ENCODE assay signal across 17 mouse cellular contexts in genomic region chr9:20536598-20536997, GRCm38 (mm10).
"Had no signal": no experiment of that assay in that cellular context is flagged by ENCODE, and none has a peak within 500 bp of the region (broad histone marks: within the 10 kb centered on the region; RNA-seq: fewer than 3 reads in every experiment).

No protein-coding gene starts in this region.

- DNase-seq: left cerebral cortex, postnatal 4 days; liver; liver, embryonic 13.5 days; liver, postnatal 0 days; lung, adult 18-20 months; lung, adult 2 months; lung, embryonic 14.5 days; lung, postnatal 10 days; lung, postnatal 14 days; lung, postnatal 36 days; lung, postnatal 4 days; midbrain, embryonic 14.5 days had no signal

- ATAC-seq: liver, embryonic 12.5 days; liver, postnatal 0 days; lung, postnatal 0 days; midbrain, embryonic 13.5 days; midbrain, embryonic 15.5 days; midbrain, embryonic 16.5 days had no signal
